Mouse (Mus musculus) c-Kit-negative CD71-positive TER-119-positive erythroid progenitor cells, embryonic 14.5 days (primary cell): ENCODE measurements around the gene Tbx10.
"Not testable (repeated sequence)": the region's sequence is repeated elsewhere in the genome, so short reads cannot be mapped to it uniquely, and the experiment has no call there.

Source experiments
- DNase-seq: peaks from one replicate; pipeline ENCODE4 v3.0.0-alpha.2; 2013; ENCODE audit warnings: low read depth, low spot score

The Tbx10 gene

GRCm38 (mm10) chr19:4042124-4042523 lies 49.6 kb downstream of the Tbx10 start:
- DNase-seq = no peak

- not testable (repeated sequence) for DNase-seq
Measured at GRCm38 (mm10) chr19:4044109-4044508, 51.6 kb downstream of the Tbx10 start.

- DNase-seq = peak; percentile 78
Measured at GRCm38 (mm10) chr19:4045966-4046865, 53.7 kb downstream of the Tbx10 start, which contains the start of gene Gstp2. Gene Gstp2, minus strand, starts transcription at chr19:4046023.

GRCm38 (mm10) chr19:4046866-4047254 lies 54.3 kb downstream of the Tbx10 start:
- peak; percentile 66 for DNase-seq

GRCm38 (mm10) chr19:4047859-4048258 lies 55.3 kb downstream of the Tbx10 start:
- DNase-seq = peak; percentile 80

- not testable (repeated sequence) for DNase-seq
Measured at GRCm38 (mm10) chr19:4049069-4049468, 56.5 kb downstream of the Tbx10 start.
